Mouse (Mus musculus) right cerebral cortex, postnatal 10 days (tissue): ENCODE data around the gene Itgb5.

ENCODE experiments used
- DNase-seq, 2 experiments: peaks; one replicate each; pipeline ENCODE4 v3.0.0; 2021; ENCODE audit warnings: low spot score in 2 of 2

Itgb5 gene

GRCm38 (mm10) chr16:33832057-33832456 is 2.6 kb downstream of the Itgb5 start:
- no peak for DNase-seq

- peak; percentile 33 to 34 for DNase-seq
These were observed 3.4 kb downstream of the Itgb5 start for GRCm38 (mm10) chr16:33832728-33833428.

GRCm38 (mm10) chr16:33833429-33833753 is 3.9 kb downstream of the Itgb5 start:
- no peak for DNase-seq

DNA sequence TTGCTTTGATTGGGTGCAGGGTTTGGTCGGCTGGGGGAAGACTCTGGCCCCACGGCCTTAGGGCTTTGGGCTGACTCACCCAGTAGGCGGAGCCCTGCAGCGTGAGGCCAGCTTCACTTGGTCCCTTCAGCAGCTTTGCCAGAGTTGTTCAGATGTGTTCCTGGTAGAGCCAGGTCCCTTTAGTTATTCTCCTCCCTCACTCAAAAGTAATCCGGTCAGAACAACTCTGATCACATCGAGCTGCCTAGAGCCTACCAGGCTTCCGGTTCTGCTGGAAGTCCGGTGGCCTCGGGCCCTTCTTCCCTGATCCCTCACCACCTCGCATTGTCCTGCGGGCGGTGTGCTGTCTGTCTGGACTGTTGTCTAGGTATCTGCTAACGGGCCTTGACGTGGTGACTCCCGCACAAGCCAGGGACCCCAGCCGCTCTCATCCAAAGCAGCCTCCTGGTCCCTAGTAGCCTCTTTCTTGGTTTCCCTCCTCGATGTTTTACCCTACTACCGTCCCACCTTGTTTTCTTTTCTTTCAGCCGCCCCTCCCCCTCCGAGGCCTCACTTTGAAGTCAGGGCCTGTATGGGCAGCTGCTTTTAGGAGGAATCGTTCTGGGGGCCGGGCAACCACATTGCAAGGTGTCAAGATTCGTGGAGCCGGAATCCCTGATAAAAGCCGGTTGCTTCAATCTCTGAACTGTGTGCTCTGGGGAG is 4.5 kb downstream of the Itgb5 start:
- DNase-seq, result peak; percentile 40 to 51

DNA sequence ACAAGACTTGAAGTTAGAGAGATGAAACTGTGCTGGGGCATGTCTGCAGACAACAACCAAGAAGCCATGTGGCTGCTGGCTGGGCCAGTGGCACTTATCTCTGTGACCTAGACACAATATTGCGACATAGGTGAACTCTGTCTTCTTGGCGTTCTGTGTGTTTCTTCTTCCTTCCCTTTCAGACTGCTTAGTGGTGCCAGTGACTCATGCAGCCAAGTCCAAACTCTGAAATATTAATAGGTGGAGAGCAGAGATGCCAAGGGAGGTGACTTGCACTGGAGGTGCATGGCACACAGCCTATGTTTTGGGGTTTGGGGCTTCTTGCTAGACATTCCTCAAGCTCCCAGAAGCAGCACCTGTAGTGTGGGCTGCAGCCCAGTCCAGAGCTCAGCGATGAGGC is 7.2 kb downstream of the Itgb5 start:
- no peak for DNase-seq

DNA sequence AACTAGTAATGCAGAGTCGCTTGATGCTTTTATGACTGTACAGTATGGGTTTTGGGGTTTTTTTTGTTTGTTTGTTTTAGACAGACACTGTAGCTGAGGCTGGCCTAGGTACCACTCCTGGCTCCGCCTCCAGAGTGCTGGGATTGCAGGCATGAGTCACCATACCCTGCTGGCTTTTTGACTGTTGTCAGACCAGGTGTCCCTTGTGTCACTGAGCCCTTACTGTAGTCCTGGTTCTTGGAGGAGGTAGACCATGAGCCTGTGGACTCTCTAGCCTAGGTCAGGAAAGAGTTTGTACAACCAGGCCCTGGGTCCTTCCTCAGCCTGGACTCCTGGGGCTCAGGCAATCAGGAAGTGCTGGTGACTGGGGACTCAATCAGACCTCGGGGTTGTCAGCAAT is 7.7 kb downstream of the Itgb5 start:
- no peak for DNase-seq

GRCm38 (mm10) chr16:33840616-33841015 is 11.2 kb downstream of the Itgb5 start:
- no peak for DNase-seq

GRCm38 (mm10) chr16:33842081-33842880 is 12.8 kb downstream of the Itgb5 start:
- DNase-seq, result no peak

DNA sequence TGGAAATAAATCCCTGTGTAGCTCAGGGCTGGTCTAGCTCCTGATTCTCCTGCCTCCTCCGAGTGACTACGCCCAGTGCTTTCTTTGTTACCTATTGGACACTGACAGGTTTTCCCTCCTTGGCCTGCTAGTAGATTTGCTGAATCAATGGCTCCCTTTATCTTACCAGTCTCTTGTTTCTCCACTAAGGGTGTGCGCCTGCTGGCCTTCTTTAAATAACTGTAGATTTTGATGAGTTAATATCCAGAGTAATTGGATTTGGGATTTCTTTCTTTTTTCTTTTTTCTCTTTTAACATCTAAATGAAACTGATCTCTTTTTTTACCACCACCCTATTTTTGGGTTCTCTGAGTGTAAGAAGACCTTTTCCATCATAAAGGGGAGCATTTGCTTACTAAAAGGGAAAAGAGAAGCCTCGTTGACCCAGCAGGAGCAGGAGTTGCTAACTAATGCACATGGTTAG is 14.7 kb downstream of the Itgb5 start:
- DNase-seq, result no peak

DNA sequence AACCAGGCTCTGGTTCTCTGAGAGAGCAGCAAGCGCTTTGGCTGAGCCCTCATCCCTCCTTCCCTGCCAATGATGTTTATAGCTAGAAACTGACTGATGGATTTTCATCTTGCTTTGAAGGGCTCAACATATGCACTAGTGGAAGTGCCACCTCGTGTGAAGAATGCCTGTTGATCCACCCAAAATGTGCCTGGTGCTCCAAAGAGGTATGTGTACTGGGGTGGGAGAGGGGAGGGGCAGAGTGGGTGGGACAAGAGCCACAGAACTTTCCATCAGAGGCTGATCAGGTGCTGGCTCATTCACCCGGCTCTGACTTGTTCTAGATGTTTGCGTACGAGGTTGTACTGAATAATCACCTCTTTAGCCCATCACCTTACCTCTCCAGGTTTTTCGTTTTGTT is 15.4 kb downstream of the Itgb5 start:
- no peak for DNase-seq

DNA sequence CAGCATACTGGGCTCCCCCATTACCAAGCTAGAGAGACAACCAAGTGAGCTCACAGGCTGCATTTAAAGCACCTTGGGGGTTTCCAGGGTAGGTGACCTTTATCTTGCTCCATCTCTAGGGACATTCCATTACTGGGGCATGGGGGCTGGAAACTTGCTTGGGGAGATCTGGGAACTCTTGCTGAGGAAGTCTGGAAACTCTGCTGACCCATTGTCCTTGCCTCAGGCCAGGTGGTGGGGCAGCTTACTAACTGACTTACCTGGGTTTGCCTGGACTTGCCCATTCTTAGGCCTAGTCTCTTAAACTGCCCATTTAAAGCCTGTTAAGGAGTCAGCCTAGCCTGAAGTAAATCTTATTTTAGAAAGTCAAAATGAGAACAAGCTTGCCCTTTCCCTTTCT is 23.8 kb downstream of the Itgb5 start:
- DNase-seq, result no peak

DNA sequence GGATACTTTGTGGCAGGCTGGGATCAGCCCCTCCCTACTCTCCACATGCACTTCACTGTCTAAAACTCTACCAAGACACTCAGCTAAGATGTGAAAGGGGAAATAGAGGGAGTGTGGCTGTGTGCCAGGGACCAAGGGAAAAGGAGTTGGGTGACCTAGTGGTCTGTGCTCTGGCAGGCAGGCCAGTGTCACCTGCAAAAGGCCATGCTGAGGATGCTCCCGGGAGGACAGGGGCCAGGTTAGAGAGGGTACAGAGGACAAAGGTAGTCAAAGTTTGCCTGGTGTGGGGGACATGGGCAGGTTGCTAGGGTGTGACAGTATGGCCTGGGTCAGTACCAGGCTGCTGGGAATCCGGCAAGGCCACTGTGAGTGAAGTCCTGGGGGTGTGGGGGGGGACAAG is 29.3 kb downstream of the Itgb5 start:
- no peak for DNase-seq

DNA sequence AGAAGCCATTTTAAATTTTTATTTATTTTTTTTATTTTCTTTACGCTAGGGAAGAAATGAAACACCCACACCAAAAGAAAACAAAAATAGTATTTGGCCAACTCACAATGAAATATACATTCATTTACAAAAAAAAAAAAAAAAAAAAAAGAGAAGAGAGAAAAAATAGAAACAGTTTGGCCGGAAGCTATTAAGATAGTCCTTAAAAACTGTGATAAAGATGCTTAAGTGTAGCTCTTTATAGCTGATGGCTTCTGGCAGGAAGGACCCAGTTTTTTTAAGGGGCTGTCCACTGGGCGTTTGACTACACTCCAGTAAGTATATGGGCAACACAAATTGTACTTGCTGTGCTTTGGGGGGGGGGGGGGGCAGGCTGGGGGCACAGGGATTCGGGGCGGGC is 29.9 kb downstream of the Itgb5 start:
- DNase-seq, result no peak

GRCm38 (mm10) chr16:33859988-33860700 is 30.7 kb downstream of the Itgb5 start:
- peak; percentile 93 to 94 for DNase-seq

- DNase-seq, result no peak
These were observed 32.9 kb downstream of the Itgb5 start for GRCm38 (mm10) chr16:33862406-33862805.

DNA sequence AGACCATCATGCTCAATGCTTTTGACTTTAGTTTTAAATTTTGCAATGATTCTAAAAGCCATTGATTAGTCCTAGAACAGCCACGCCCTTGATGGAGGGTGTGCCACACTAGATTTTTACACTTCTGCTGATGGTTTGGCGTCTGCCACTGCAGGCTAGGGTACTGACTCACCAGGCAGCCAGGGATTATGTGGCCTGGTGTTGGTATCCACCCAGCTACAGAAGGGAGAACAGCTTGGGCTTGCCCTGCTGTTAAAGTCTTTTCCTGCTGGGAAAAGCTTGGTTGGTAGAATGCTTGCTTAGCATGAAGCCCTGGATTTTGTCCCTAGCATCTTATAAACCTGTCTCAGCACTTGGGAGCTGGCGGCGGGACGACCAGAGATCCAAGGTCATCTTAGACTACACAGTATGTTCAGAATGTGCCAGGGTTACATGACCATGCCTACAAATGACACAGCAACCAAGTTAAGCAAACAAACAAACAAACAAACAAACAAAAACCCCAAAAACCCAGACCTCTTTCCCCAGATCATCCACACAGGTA is 33.8 kb downstream of the Itgb5 start:
- DNase-seq, result no peak

GRCm38 (mm10) chr16:33870224-33870785 is 40.8 kb downstream of the Itgb5 start:
- DNase-seq, result no peak

GRCm38 (mm10) chr16:33870988-33871758 is 41.7 kb downstream of the Itgb5 start:
- no peak for DNase-seq

GRCm38 (mm10) chr16:33871865-33872443 is 42.5 kb downstream of the Itgb5 start:
- peak in 1 of 2 experiments; percentile 31 for DNase-seq

GRCm38 (mm10) chr16:33873282-33873681 is 43.8 kb downstream of the Itgb5 start:
- no peak for DNase-seq
